Mouse (Mus musculus) lung, embryonic 16.5 days (tissue): ENCODE measurements around the gene Rab6a. TPM values are rescaled to one million over a fixed set of nuclear protein-coding genes. Genes with fewer than 3 reads are reported as not detected.

Source experiments
- ATAC-seq: fragments of 200-750 bp; cut with Nextera tagmentation; 2 replicates; pipeline ENCODE4 v1.8.0; 2017; ENCODE audit warnings: low read depth, mild to moderate bottlenecking, moderate library complexity
- H3K27ac ChIP-seq: fragments of 300-500 bp; sonication (generic); 2 replicates; pipeline ENCODE4 v1.5.1; 2014; ENCODE audit warnings: mild to moderate bottlenecking, control low read depth, low read length
- H3K27me3 ChIP-seq: fragments of 300-500 bp; sonication (generic); 2 replicates; pipeline ENCODE4 v1.6.1; 2014; ENCODE audit warnings: low read depth, low read length, mixed read lengths; ENCODE audit not compliant: control insufficient read depth, insufficient read depth
- H3K36me3 ChIP-seq: fragments of 300-500 bp; sonication (generic); 2 replicates; pipeline ENCODE4 v1.6.1; 2014; ENCODE audit warnings: low read length; ENCODE audit not compliant: control insufficient read depth, insufficient read depth
- H3K4me1 ChIP-seq: fragments of 300-500 bp; sonication (generic); replicated peaks from 2 replicates; pipeline ENCODE4 v1.6.1; 2014; ENCODE audit warnings: low read length, mixed read lengths; ENCODE audit not compliant: control insufficient read depth, insufficient read depth
- H3K4me2 ChIP-seq: fragments of 300-500 bp; sonication (generic); 2 replicates; pipeline ENCODE4 v1.6.1; 2014; ENCODE audit warnings: low read depth, low read length, control low read depth
- H3K4me3 ChIP-seq: fragments of 300-500 bp; sonication (generic); 2 replicates; pipeline ENCODE4 v1.5.1; 2014; ENCODE audit warnings: mild to moderate bottlenecking, low read length, control low read depth
- H3K9ac ChIP-seq: fragments of 300-500 bp; sonication (generic); 2 replicates; pipeline ENCODE4 v1.6.1; 2014; ENCODE audit warnings: low read length, control low read depth
- H3K9me3 ChIP-seq: fragments of 300-500 bp; sonication (generic); 2 replicates; pipeline ENCODE4 v1.6.1; 2016; ENCODE audit warnings: low read length; ENCODE audit not compliant: control insufficient read depth
- WGBS: fragments of 180-500 bp; shearing (Covaris S2); extraction: QIAGEN DNeasy Blood & Tissue Kit; methylation state at CpG from one replicate; pipeline ENCODE4 v1.1.7; 2014; 5-methylcytosine and 5-hydroxymethylcytosine counted together
- polyA plus RNA-seq: library from polyadenylated mRNA; unstranded; fragments of >200 nt; fragmentation: Nextera tagmentation; extraction: Ambion mirVana; gene quantifications from 2 replicates; pipeline ENCODE4 v1.2.1, GENCODE M21; 2015

Rab6a gene
- polyA plus RNA-seq, 1 experiment from 2014 or later: 74.6 TPM

DNA sequence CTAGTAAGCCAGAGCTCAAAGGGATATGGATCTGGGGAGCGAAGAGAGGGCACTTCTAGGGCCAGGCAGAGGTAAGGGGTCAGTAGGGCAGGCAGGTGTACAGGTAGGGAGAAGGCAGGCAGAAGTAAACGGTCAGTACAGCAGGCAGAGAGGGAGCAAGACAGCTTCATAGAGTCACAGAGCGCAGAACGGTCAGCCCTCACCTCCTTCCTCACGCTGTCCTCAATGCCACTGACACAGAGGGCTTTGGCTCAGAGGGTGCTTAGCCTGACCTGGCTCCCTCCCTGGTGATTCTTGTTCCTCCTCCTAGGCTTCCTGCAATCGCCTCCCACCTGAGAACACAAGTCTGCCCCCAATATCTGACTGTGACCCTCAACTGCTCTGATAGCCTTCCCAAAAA is 43.2 kb downstream of the Rab6a start:
- 80% methylated on average over 6 of the region's 6 CpGs for WGBS
- no peak overlapping the region for H3K9ac ChIP-seq
- no peaks in the 10 kb centered on the region for H3K4me1 ChIP-seq
- H3K36me3 ChIP-seq: no peaks in the 10 kb centered on the region
- no peak overlapping the region for H3K4me2 ChIP-seq
- no peak overlapping the region for H3K4me3 ChIP-seq
- no peaks in the 10 kb centered on the region for H3K9me3 ChIP-seq
- no peaks in the 10 kb centered on the region for H3K27me3 ChIP-seq
- no peak for ATAC-seq
- H3K27ac ChIP-seq: no peak overlapping the region

DNA sequence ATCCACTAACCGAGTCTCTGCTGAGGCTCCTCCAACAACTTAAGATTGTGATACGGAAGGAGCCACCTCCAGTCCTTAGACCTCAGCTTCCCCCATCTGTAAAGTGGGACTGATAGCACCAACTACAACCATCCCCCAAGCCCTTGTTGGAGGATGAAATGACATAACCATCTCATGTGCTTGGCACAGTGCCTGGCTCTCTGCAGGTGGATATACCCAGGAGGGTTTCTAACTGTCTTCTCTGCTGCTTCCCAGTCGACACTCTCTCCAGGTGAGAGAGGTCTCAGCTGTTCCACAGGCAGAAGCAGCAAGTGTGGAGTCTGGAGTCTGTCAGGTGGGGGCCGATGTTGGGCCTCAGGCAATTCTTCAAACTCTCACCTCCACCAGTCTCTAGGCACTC is 43.8 kb downstream of the Rab6a start:
- Histone ChIP-seq H3K27me3 (no peaks in the 10 kb centered on the region), H3K36me3 (no peaks in the 10 kb centered on the region), H3K4me2 (no peak overlapping the region), H3K27ac (no peak overlapping the region), H3K9me3 (no peaks in the 10 kb centered on the region), H3K4me1 (no peaks in the 10 kb centered on the region), H3K4me3 (no peak overlapping the region), H3K9ac (no peak overlapping the region)
- no peak for ATAC-seq
- 50% methylated on average over 4 of the region's 4 CpGs for WGBS

DNA sequence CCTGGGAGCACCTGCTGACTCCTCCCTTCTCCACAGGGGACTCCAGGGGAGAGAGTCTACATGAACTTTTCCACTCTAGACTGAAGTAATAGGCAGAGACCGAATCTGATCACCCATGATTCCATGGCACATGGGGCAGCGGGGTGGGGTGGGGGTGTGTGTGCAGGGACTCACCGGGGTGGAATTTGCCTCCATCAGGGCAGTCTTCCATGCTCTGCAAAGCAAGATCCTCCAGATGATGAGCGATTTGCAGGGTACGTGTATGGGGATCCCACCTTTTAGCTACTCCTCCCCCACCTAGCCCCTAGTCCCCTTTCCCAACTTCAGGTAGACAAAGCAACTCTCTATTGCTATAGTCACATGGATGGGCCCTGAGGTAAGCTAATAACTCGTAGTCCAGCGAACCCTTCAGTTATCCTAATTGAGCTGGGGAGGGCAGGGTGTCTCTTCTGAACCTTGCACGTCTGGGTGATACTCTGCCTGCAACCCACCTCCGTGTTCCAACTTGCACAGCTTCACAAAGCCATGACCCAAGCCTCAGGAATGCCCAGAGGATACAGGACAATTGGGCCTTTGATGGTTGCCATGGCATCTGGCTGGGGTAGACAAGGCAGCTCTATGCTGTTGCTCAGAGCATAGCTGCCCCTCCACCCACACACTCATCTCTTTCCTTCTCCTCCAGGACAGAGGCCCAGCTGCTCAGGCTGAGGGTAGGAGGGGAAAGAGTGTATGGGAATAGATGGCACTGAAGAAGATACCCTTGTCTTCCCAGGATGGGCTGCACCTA is 46.5 kb downstream of the Rab6a start:
- no peak overlapping the region for H3K9ac ChIP-seq
- no peaks in the 10 kb centered on the region for H3K4me1 ChIP-seq

DNA sequence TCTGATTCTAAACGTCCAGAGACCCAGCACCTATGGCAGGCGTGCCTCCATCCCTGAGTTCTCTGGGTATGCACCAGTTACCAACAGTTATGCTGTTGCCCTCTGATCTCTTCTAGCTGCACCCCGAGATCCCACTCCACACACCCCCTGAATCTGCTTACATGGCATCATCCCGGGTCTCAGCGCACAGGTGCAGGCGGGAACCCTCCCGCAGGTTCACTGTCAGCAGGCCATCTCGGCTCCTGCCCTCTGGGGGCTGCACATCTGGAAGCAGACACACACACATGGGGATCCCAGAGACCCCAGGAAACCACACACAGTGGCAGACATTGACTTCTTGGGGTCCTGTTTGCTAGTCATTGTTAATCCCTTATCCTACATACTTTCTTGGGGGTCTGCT is 47.2 kb downstream of the Rab6a start:
- Histone ChIP-seq H3K9me3 (no peaks in the 10 kb centered on the region), H3K9ac (no peak overlapping the region), H3K27me3 (no peaks in the 10 kb centered on the region), H3K4me2 (no peak overlapping the region), H3K4me3 (no peak overlapping the region), H3K36me3 (no peaks in the 10 kb centered on the region), H3K27ac (no peak overlapping the region), H3K4me1 (no peaks in the 10 kb centered on the region)
- WGBS: 84% methylated on average over 8 of the region's 8 CpGs
- no peak for ATAC-seq

More for the DNA sequence above, 46.5 kb downstream of the Rab6a start:
- Histone ChIP-seq H3K27me3 (no peaks in the 10 kb centered on the region), H3K4me3 (no peak overlapping the region), H3K4me2 (no peak overlapping the region), H3K36me3 (no peaks in the 10 kb centered on the region), H3K9me3 (no peaks in the 10 kb centered on the region), H3K27ac (no peak overlapping the region)
- ATAC-seq: no peak
- WGBS: 77% methylated on average over 9 of the region's 9 CpGs

DNA sequence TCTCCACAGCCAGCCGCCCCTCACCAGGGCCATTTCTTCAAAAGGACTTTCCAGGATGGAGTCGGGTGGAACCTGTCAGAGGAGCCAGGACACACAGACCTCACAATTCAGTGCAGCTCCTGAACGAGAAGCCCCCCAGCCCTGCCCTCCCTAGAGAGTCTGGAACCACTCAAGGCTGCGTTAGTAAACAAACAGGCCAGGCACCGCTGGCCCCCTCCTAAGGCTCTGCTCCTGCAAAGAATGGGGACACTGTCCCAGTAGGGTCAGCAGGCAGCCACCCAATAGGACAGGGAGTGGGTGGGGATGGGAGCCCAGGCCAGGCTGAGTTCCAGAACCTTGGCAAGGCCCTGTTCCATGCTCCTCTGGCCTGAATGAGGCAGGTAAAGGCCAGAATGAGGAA is 49.5 kb downstream of the Rab6a start:
- H3K36me3 ChIP-seq: no peaks in the 10 kb centered on the region
- no peaks in the 10 kb centered on the region for H3K9me3 ChIP-seq
- ATAC-seq: no peak
- H3K4me2 ChIP-seq: no peak overlapping the region
- H3K27ac ChIP-seq: no peak overlapping the region
- H3K9ac ChIP-seq: no peak overlapping the region
- WGBS: 20% methylated on average over 5 of the region's 5 CpGs
- H3K27me3 ChIP-seq: no peaks in the 10 kb centered on the region
- no peaks in the 10 kb centered on the region for H3K4me1 ChIP-seq
- no peak overlapping the region for H3K4me3 ChIP-seq

DNA sequence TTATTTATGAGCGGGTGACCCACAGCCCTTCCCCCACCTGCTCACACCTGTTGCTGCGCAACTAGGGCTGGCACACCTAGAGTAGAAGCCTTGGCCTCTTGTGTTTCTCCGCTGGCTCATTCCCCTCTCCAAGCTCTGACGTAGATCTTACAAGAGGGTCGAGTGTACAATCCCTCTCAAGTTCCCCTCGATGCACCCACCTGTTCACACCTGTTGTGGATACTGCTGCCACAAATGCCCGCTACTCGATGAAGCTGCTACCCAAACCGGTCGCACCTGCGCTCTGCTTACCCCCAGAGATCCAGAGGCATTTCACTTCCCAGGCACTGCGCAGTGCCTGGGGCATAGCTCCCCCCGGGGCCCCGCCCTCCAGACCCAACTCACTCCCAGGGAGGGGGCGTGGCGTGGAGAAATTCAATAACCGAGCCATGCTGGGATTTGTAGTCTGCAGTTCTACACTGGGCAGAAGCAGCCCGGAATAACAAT is 50.9 kb downstream of the Rab6a start:
- no peak overlapping the region for H3K9ac ChIP-seq
- 0 out of 2 replicates have a peak overlapping the region, but pooled peaks have one; percentile 56 for H3K27ac ChIP-seq
- H3K9me3 ChIP-seq: no peaks in the 10 kb centered on the region
- H3K4me2 ChIP-seq: peak overlapping the region; percentile 44
- H3K4me1 ChIP-seq: 0 out of 2 replicates have a peak, but pooled peaks cover 2% of the 10 kb centered on the region
- no peaks in the 10 kb centered on the region for H3K27me3 ChIP-seq
- ATAC-seq: peak; percentile 87
- H3K4me3 ChIP-seq: peak overlapping the region; percentile 37
- H3K36me3 ChIP-seq: no peaks in the 10 kb centered on the region
- 19% methylated on average over 18 of the region's 18 CpGs for WGBS

DNA sequence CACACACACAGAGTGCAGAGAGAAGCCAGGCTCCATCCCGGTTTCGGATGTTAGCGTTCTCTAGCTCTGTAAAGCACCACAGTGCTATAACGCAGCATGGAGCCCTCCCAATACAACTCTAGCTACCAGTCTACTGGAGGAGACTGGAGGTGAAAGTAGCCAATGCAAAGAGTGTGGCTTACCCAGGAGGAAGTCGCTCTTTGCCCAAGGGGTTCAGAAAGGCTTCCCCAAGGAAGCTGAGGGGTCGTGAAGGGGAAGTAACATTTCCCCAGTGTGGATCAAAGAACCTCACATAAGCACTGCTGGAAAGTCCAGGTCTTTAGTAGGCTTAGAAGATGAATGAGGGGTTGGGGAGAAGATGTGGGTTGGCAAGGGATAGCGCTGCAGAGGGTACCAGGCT is 54.1 kb downstream of the Rab6a start:
- no peak overlapping the region for H3K9ac ChIP-seq
- H3K27me3 ChIP-seq: no peaks in the 10 kb centered on the region
- H3K27ac ChIP-seq: no peak overlapping the region
- H3K4me1 ChIP-seq: peaks cover 4% of the 10 kb centered on the region; the same call in 1 of the 2 replicates
- no peak for ATAC-seq
- H3K36me3 ChIP-seq: no peaks in the 10 kb centered on the region
- H3K4me3 ChIP-seq: no peak overlapping the region
- no peak overlapping the region for H3K4me2 ChIP-seq
- no peaks in the 10 kb centered on the region for H3K9me3 ChIP-seq
- 81% methylated on average over 7 of the region's 7 CpGs for WGBS

DNA sequence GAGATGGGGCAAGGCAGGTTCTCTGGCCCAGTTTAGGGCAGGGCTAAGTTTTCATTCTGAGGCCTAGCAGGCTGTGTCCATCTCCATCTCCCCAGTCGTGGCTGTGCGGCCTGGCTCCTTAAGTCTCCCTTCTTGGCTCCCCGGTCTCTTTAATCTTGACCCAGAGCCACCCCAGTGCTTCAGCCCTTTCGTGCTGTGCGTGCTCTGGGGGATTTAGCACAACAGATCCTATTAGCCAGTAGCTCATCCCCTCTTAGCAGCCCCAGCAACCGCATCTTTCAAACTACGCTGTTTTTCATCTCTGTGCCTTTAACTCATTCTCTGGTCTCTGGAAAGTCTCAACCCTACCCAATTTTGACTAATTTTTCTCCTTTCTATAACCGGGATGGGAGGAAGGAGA is 55.0 kb downstream of the Rab6a start, which contains the start of gene Plekhb1:
Gene Plekhb1, minus strand, starts transcription at position 184 of the 400 bp plus-strand sequence.
- Histone ChIP-seq H3K4me1 (peaks cover 4% of the 10 kb centered on the region; the same call in 1 of the 2 replicates), H3K27me3 (no peaks in the 10 kb centered on the region), H3K27ac (no peak within 1 kb of the TSS), H3K4me2 (peak within 1 kb of the TSS; percentile 31), H3K4me3 (no peak within 1 kb of the TSS), H3K9ac (no peak within 1 kb of the TSS), H3K36me3 (no peaks in the 10 kb centered on the region), H3K9me3 (no peaks in the 10 kb centered on the region)
- 75% methylated on average over 8 of the region's 8 CpGs for WGBS
- ATAC-seq: no peak

DNA sequence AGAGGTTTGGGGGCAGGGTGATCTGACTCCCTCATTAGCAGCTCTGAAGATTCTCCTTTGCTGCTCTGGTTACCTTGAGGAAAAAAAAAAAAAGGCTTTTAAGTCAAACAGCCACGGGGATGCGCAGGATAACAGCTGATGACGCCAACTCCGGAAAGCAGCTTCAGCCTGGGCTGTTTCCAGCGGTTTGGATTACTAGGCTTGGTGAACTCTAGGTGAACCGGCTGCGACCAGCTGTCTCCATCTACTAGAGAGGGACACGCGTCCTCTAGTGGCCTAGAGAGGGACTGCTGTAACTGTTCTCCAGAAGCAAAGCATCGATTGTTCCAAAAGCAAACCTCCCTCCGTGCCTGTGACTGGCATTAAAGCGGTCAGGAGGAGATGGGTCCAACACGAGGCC is 56.0 kb downstream of the Rab6a start:
- Histone ChIP-seq H3K4me1 (peaks cover 4% of the 10 kb centered on the region; the same call in 1 of the 2 replicates), H3K27ac (no peak overlapping the region), H3K36me3 (no peaks in the 10 kb centered on the region), H3K27me3 (no peaks in the 10 kb centered on the region), H3K9ac (no peak overlapping the region), H3K4me3 (no peak overlapping the region), H3K4me2 (peak overlapping the region; percentile 31), H3K9me3 (no peaks in the 10 kb centered on the region)
- ATAC-seq: peak; percentile 92
- WGBS: under 1% methylated on average over 13 of the region's 13 CpGs
